Mouse (Mus musculus): ENCODE results near the gene Fbxl16. TPM values are rescaled to one million over a fixed set of nuclear protein-coding genes. Genes with fewer than 3 reads are reported as not detected.

The Fbxl16 gene
- total and polyA plus RNA-seq, 3 experiments, result 0.01 to 0.05 TPM; not detected in 1

DNA sequence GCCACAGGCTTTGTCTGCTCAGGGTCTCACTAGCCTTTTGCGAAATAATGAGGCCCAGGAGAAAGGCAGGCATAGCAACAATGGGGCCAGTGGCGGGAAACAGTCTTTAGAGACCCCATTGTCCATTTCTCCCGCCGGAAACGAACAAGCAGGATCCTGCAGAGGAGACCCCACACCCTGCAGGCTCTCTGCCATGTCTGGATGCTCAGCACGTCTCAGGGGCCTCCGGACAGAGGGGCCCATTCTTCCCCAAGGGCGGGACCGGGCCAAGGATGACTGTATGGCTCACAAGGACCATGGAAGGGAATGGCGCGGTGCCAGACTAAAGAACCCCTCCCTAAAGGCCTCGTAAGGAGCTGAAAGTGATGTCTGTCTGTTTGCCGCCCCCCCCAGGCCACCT lies 14.7 kb upstream of the Fbxl16 start:
- Histone ChIP-seq H3K4me3 (ENCODE audit: low read depth, low read length) (no peak overlapping the region), H3K4me1 (ENCODE audit: insufficient read depth, low read depth, low read length) (peaks cover 63% of the 10 kb centered on the region), H3K9me3 (replicated peaks) (no peaks in the 10 kb centered on the region), H3K36me3 (replicated peaks) (peaks cover 54% of the 10 kb centered on the region), H3K27me3 (ENCODE audit: insufficient read depth, low read length) (no peaks in the 10 kb centered on the region)
- no peak for TF ChIP-seq GATA2 (IDR thresholded peaks at IDR 0.05; ENCODE audit: borderline replicate concordance, low read depth, low read length)
- TF ChIP-seq POLR2AphosphoS5 (IDR thresholded peaks at IDR 0.05; ENCODE audit: insufficient replicate concordance, low read depth, low read length), result no peak
- no peak for TF ChIP-seq GATA1 (IDR thresholded peaks at IDR 0.05; ENCODE audit: borderline replicate concordance, low read length)
- no peak for TF ChIP-seq CTCF (IDR thresholded peaks at IDR 0.05; ENCODE audit: low read depth, low read length)
- no peak for TF ChIP-seq TAL1 (conservative IDR thresholded peaks at IDR 0.05; ENCODE audit: low read depth, low read length)
- ATAC-seq (ENCODE audit: extremely low read depth, insufficient number of reproducible peaks, low FRiP score, poor library complexity, severe bottlenecking) (no peak), DNase-seq (ENCODE audit: low spot score) (no peak)

DNA sequence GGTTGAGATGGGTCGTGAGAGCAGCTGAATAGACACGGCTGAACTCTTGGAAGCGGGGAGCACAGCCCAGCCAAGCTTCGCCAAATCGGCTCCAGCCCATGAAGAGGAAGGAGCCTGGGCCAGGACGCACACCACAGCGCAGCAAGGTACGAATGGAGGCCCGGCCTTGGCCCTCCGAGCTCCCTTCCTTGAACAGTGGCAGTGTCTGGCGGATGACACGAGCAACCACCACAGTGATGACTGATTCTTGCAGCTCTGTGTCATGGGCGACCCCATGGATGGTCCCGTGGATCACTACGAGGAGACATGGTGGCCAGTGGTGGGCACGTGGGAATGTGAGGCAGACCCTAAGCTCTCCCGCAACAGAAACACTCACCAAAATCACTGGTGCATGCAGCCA lies 13.9 kb upstream of the Fbxl16 start:
- ATAC-seq (ENCODE audit: extremely low read depth, insufficient number of reproducible peaks, low FRiP score, poor library complexity, severe bottlenecking) (no peak), DNase-seq (ENCODE audit: low spot score) (no peak)
- no peak for TF ChIP-seq GATA1 (IDR thresholded peaks at IDR 0.05; ENCODE audit: borderline replicate concordance, low read length)
- TF ChIP-seq GATA2 (IDR thresholded peaks at IDR 0.05; ENCODE audit: borderline replicate concordance, low read depth, low read length), result no peak
- no peak for TF ChIP-seq TAL1 (conservative IDR thresholded peaks at IDR 0.05; ENCODE audit: low read depth, low read length)
- no peak for TF ChIP-seq CTCF (IDR thresholded peaks at IDR 0.05; ENCODE audit: low read depth, low read length)
- TF ChIP-seq POLR2AphosphoS5 (IDR thresholded peaks at IDR 0.05; ENCODE audit: insufficient replicate concordance, low read depth, low read length), result no peak
- Histone ChIP-seq H3K27me3 (ENCODE audit: insufficient read depth, low read length) (no peaks in the 10 kb centered on the region), H3K4me3 (ENCODE audit: low read depth, low read length) (peak overlapping the region; percentile 25; the same call in 1 of the 2 replicates), H3K4me1 (ENCODE audit: insufficient read depth, low read depth, low read length) (peaks cover 63% of the 10 kb centered on the region), H3K9me3 (replicated peaks) (no peaks in the 10 kb centered on the region), H3K36me3 (replicated peaks) (peaks cover 46% of the 10 kb centered on the region)

DNA sequence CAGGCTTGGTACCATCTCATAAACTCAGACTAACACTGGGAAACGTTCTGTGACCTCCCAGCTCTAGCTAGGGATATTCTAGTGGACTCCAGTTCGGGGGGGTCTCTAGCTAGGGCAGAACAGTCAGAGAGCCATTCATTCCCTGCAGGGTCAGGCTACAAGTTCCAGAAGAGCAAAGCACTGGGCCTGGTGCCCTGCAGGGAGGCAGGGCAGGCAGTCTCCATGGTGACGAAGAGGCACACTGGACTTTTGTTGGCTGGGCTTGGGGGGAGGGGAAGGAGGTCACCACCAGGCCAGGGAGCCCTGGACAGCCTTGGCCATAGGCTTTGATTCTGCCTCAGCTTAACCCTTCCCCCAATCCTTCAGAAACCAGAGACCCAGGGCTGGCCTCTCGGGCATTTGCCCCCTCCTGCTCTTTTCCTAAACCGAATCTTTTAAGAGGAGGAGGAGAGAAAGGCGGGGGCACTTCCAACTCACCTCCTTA lies 13.2 kb upstream of the Fbxl16 start, which contains the start of gene AC134908.4:
Gene AC134908.4, minus strand, starts transcription at position 51 of the 484 bp plus-strand sequence.
- ATAC-seq (ENCODE audit: extremely low read depth, insufficient number of reproducible peaks, low FRiP score, poor library complexity, severe bottlenecking) (no peak), DNase-seq (ENCODE audit: low spot score) (no peak)
- H3K9me3 ChIP-seq (replicated peaks), result no peaks in the 10 kb centered on the region
- H3K4me3 ChIP-seq (ENCODE audit: low read depth, low read length), result peak within 1 kb of the TSS; percentile 89
- H3K27me3 ChIP-seq (ENCODE audit: insufficient read depth, low read length), result no peaks in the 10 kb centered on the region
- H3K36me3 ChIP-seq (replicated peaks), result peaks cover 39% of the 10 kb centered on the region
- H3K4me1 ChIP-seq (ENCODE audit: insufficient read depth, low read depth, low read length), result peaks cover 64% of the 10 kb centered on the region
- TF ChIP-seq GATA2 (IDR thresholded peaks at IDR 0.05; ENCODE audit: borderline replicate concordance, low read depth, low read length) (no peak), POLR2AphosphoS5 (IDR thresholded peaks at IDR 0.05; ENCODE audit: insufficient replicate concordance, low read depth, low read length) (no peak), CTCF (IDR thresholded peaks at IDR 0.05; ENCODE audit: low read depth, low read length) (no peak), GATA1 (IDR thresholded peaks at IDR 0.05; ENCODE audit: borderline replicate concordance, low read length) (no peak), TAL1 (conservative IDR thresholded peaks at IDR 0.05; ENCODE audit: low read depth, low read length) (no peak)

DNA sequence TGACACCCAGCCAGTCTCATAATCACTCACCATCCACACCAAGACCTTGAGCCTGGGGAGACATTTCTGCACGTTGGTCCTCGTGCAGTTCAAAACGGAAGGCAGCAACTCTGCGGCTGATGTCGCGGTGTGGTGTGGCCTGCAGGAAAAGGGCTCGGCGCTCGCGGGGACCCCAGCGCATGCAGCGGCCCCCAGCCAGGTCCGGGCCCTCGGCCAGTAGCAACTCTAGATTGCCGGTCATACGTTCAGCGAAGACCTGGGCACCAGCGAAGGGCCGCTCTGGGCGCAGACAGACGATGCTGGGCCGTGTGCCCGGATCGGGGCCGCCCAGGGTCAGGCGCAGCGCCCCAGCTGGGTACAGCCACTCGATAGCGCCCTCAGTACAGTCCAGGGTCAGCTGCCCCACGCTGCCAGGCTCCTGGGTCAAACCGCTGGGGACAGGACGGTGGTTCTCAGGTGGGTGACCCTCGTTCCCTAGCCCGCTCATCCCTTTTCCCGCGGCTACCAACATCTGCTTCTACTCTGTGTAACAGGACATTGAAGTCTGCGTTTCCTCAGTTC lies 12.6 kb upstream of the Fbxl16 start:
- ATAC-seq (ENCODE audit: extremely low read depth, insufficient number of reproducible peaks, low FRiP score, poor library complexity, severe bottlenecking) (no peak), DNase-seq (ENCODE audit: low spot score) (peak; percentile 32)
- Histone ChIP-seq H3K4me1 (ENCODE audit: insufficient read depth, low read depth, low read length) (peaks cover 61% of the 10 kb centered on the region), H3K4me3 (ENCODE audit: low read depth, low read length) (peak overlapping the region; percentile 89), H3K9me3 (replicated peaks) (no peaks in the 10 kb centered on the region), H3K27me3 (ENCODE audit: insufficient read depth, low read length) (no peaks in the 10 kb centered on the region), H3K36me3 (replicated peaks) (peaks cover 34% of the 10 kb centered on the region)
- TF ChIP-seq GATA1 (IDR thresholded peaks at IDR 0.05; ENCODE audit: borderline replicate concordance, low read length) (no peak), CTCF (IDR thresholded peaks at IDR 0.05; ENCODE audit: low read depth, low read length) (no peak), TAL1 (conservative IDR thresholded peaks at IDR 0.05; ENCODE audit: low read depth, low read length) (no peak), GATA2 (IDR thresholded peaks at IDR 0.05; ENCODE audit: borderline replicate concordance, low read depth, low read length) (no peak), POLR2AphosphoS5 (IDR thresholded peaks at IDR 0.05; ENCODE audit: insufficient replicate concordance, low read depth, low read length) (no peak)

DNA sequence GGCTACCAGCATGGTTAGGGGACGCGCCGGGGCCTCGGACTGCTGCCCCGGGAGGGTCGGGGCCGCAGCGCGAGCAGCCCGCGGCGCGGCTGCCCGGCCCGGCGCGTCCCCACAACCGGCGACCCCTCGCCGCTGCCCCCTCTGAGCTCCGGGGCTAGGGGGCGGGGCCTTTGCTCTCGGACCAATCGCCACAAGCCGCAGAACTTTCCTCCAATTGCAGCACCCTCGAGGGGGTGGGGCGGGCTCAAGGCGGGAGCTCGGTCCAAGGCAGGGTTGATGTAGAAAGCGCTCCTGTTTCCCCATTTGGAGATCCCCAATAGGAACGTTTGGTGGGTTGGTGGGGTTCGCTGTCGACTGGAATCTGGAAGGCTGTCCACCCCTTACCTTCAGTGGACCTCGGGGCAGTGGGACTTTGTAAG lies 11.9 kb upstream of the Fbxl16 start, which contains the start of gene Metrn:
Gene Metrn, minus strand, starts transcription at position 186 of the 419 bp plus-strand sequence.
- Histone ChIP-seq H3K27me3 (ENCODE audit: insufficient read depth, low read length) (no peaks in the 10 kb centered on the region), H3K4me3 (ENCODE audit: low read depth, low read length) (peak within 1 kb of the TSS; percentile 89), H3K4me1 (ENCODE audit: insufficient read depth, low read depth, low read length) (peaks cover 58% of the 10 kb centered on the region), H3K36me3 (replicated peaks) (peaks cover 32% of the 10 kb centered on the region), H3K9me3 (replicated peaks) (no peaks in the 10 kb centered on the region)
- TF ChIP-seq TAL1 (conservative IDR thresholded peaks at IDR 0.05; ENCODE audit: low read depth, low read length) (no peak), GATA1 (IDR thresholded peaks at IDR 0.05; ENCODE audit: borderline replicate concordance, low read length) (no peak), POLR2AphosphoS5 (IDR thresholded peaks at IDR 0.05; ENCODE audit: insufficient replicate concordance, low read depth, low read length) (no peak), GATA2 (IDR thresholded peaks at IDR 0.05; ENCODE audit: borderline replicate concordance, low read depth, low read length) (no peak), CTCF (IDR thresholded peaks at IDR 0.05; ENCODE audit: low read depth, low read length) (no peak)
- ATAC-seq (ENCODE audit: extremely low read depth, insufficient number of reproducible peaks, low FRiP score, poor library complexity, severe bottlenecking), result peak; percentile 83
- DNase-seq (ENCODE audit: low spot score), result peak; percentile 98

DNA sequence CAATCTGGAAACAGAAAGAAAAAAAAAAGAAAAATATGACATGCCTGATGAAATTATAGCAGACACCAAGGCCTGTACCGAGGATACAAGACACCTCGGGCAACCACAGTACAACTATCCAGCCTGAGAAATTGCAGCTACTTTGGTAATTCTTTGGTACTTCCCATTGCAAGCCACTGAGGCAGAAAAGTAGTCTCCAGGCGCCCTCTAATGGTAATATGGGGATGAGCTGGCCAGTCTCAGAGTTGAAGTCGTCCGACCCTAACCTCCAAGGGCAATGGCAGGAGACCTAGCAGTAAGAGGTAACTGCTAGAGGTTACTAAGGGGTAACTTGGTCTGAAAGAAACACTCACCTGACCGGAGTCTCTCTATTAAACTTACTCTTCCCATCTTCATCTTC lies 7.9 kb upstream of the Fbxl16 start:
- Histone ChIP-seq H3K36me3 (replicated peaks) (peaks cover 1% of the 10 kb centered on the region), H3K4me3 (ENCODE audit: low read depth, low read length) (no peak overlapping the region), H3K4me1 (ENCODE audit: insufficient read depth, low read depth, low read length) (peaks cover 20% of the 10 kb centered on the region), H3K9me3 (replicated peaks) (no peaks in the 10 kb centered on the region), H3K27me3 (ENCODE audit: insufficient read depth, low read length) (peaks cover 7% of the 10 kb centered on the region; the same call in 1 of the 2 replicates)
- ATAC-seq (ENCODE audit: extremely low read depth, insufficient number of reproducible peaks, low FRiP score, poor library complexity, severe bottlenecking), result peak; percentile 48; the same call in 1 of the 2 replicates
- no peak for TF ChIP-seq GATA2 (IDR thresholded peaks at IDR 0.05; ENCODE audit: borderline replicate concordance, low read depth, low read length)
- no peak for TF ChIP-seq GATA1 (IDR thresholded peaks at IDR 0.05; ENCODE audit: borderline replicate concordance, low read length)
- no peak for TF ChIP-seq POLR2AphosphoS5 (IDR thresholded peaks at IDR 0.05; ENCODE audit: insufficient replicate concordance, low read depth, low read length)
- peak; percentile 56 for TF ChIP-seq CTCF (IDR thresholded peaks at IDR 0.05; ENCODE audit: low read depth, low read length)
- no peak for TF ChIP-seq TAL1 (conservative IDR thresholded peaks at IDR 0.05; ENCODE audit: low read depth, low read length)
- peak; percentile 74 for DNase-seq (ENCODE audit: low spot score)
